Mouse (Mus musculus): ENCODE data around the gene Nr1i3. TPM values are rescaled to one million over a fixed set of nuclear protein-coding genes. Genes with fewer than 3 reads are reported as not detected.

The Nr1i3 gene
- polyA plus RNA-seq, 1 experiment from 2014 or later: 0.25 TPM

GRCm38 (mm10) chr1:171246709-171247452, 33.1 kb downstream of the Nr1i3 start:
- Histone ChIP-seq H3K27me3 (ENCODE audit: control insufficient read depth, insufficient read depth, low read length) (no peaks in the 10 kb centered on the region), H3K9ac (ENCODE audit: low read length) (peak overlapping the region; percentile 89), H3K36me3 (ENCODE audit: control insufficient read depth, insufficient read depth, low read length) (no peaks in the 10 kb centered on the region), H3K4me3 (ENCODE audit: low read depth, low read length) (peak overlapping the region; percentile 81), H3K27ac (replicated peaks) (peak overlapping the region; percentile 90), H3K9me3 (ENCODE audit: control insufficient read depth, low read length) (no peaks in the 10 kb centered on the region), H3K4me2 (replicated peaks; ENCODE audit: low read depth) (peak overlapping the region; percentile 78), H3K4me1 (replicated peaks; ENCODE audit: control insufficient read depth, insufficient read depth) (peaks cover 10% of the 10 kb centered on the region)
- under 1% methylated on average over 41 of the region's 41 CpGs for WGBS
- DNase-seq (ENCODE audit: low spot score): peak; percentile 98
- peak; percentile 94 for ATAC-seq (ENCODE audit: low FRiP score, low TSS enrichment)
- TF ChIP-seq CTCF (IDR thresholded peaks at IDR 0.05; ENCODE audit: low read depth) (peak; percentile 96), EP300 (optimal IDR thresholded peaks at IDR 0.05) (no peak)

GRCm38 (mm10) chr1:171247453-171247841, 33.7 kb downstream of the Nr1i3 start:
- Histone ChIP-seq H3K27me3 (ENCODE audit: control insufficient read depth, insufficient read depth, low read length) (no peaks in the 10 kb centered on the region), H3K27ac (replicated peaks) (peak overlapping the region; percentile 90), H3K4me1 (replicated peaks; ENCODE audit: control insufficient read depth, insufficient read depth) (peaks cover 10% of the 10 kb centered on the region), H3K9me3 (ENCODE audit: control insufficient read depth, low read length) (no peaks in the 10 kb centered on the region), H3K4me3 (ENCODE audit: low read depth, low read length) (peak overlapping the region; percentile 81), H3K4me2 (replicated peaks; ENCODE audit: low read depth) (peak overlapping the region; percentile 58), H3K36me3 (ENCODE audit: control insufficient read depth, insufficient read depth, low read length) (no peaks in the 10 kb centered on the region), H3K9ac (ENCODE audit: low read length) (peak overlapping the region; percentile 55)
- 8% methylated on average over 13 of the region's 13 CpGs for WGBS
- no peak for ATAC-seq (ENCODE audit: low FRiP score, low TSS enrichment)
- TF ChIP-seq EP300 (optimal IDR thresholded peaks at IDR 0.05) (no peak), CTCF (IDR thresholded peaks at IDR 0.05; ENCODE audit: low read depth) (no peak)
- DNase-seq (ENCODE audit: low spot score): no peak

GRCm38 (mm10) chr1:171247916-171248315, 34.1 kb downstream of the Nr1i3 start:
- peak overlapping the region; percentile 58 for H3K4me2 ChIP-seq (replicated peaks; ENCODE audit: low read depth)
- H3K27ac ChIP-seq (replicated peaks): peak overlapping the region; percentile 90
- DNase-seq (ENCODE audit: low spot score) (no peak), ATAC-seq (ENCODE audit: low FRiP score, low TSS enrichment) (no peak)
- H3K27me3 ChIP-seq (ENCODE audit: control insufficient read depth, insufficient read depth, low read length): no peaks in the 10 kb centered on the region
- TF ChIP-seq EP300 (optimal IDR thresholded peaks at IDR 0.05) (no peak), CTCF (IDR thresholded peaks at IDR 0.05; ENCODE audit: low read depth) (no peak)
- no peaks in the 10 kb centered on the region for H3K36me3 ChIP-seq (ENCODE audit: control insufficient read depth, insufficient read depth, low read length)
- 20% methylated on average over 4 of the region's 4 CpGs for WGBS
- H3K4me3 ChIP-seq (ENCODE audit: low read depth, low read length): 0 out of 2 replicates have a peak overlapping the region, but pooled peaks have one; percentile 81
- H3K9ac ChIP-seq (ENCODE audit: low read length): peak overlapping the region; percentile 55
- H3K4me1 ChIP-seq (replicated peaks; ENCODE audit: control insufficient read depth, insufficient read depth): peaks cover 10% of the 10 kb centered on the region
- H3K9me3 ChIP-seq (ENCODE audit: control insufficient read depth, low read length): no peaks in the 10 kb centered on the region

GRCm38 (mm10) chr1:171248386-171249226, 34.8 kb downstream of the Nr1i3 start:
- no peaks in the 10 kb centered on the region for H3K36me3 ChIP-seq (ENCODE audit: control insufficient read depth, insufficient read depth, low read length)
- H3K27ac ChIP-seq (replicated peaks): peak overlapping the region; percentile 90
- H3K9me3 ChIP-seq (ENCODE audit: control insufficient read depth, low read length): no peaks in the 10 kb centered on the region
- 56% methylated on average over 3 of the region's 3 CpGs for WGBS
- ATAC-seq (ENCODE audit: low FRiP score, low TSS enrichment) (no peak), DNase-seq (ENCODE audit: low spot score) (no peak)
- H3K27me3 ChIP-seq (ENCODE audit: control insufficient read depth, insufficient read depth, low read length): no peaks in the 10 kb centered on the region
- no peak overlapping the region for H3K4me2 ChIP-seq (replicated peaks; ENCODE audit: low read depth)
- peaks cover 10% of the 10 kb centered on the region for H3K4me1 ChIP-seq (replicated peaks; ENCODE audit: control insufficient read depth, insufficient read depth)
- H3K9ac ChIP-seq (ENCODE audit: low read length): no peak overlapping the region
- H3K4me3 ChIP-seq (ENCODE audit: low read depth, low read length): no peak overlapping the region
- TF ChIP-seq EP300 (optimal IDR thresholded peaks at IDR 0.05) (no peak), CTCF (IDR thresholded peaks at IDR 0.05; ENCODE audit: low read depth) (no peak)

- H3K4me3 ChIP-seq (ENCODE audit: low read depth, low read length): peak within 1 kb of the TSS; percentile 46
- ATAC-seq (ENCODE audit: low FRiP score, low TSS enrichment) (no peak), DNase-seq (ENCODE audit: low spot score) (peak; percentile 50)
- H3K36me3 ChIP-seq (ENCODE audit: control insufficient read depth, insufficient read depth, low read length): 0 out of 2 replicates have a peak, but pooled peaks cover 3% of the 10 kb centered on the region
- no peaks in the 10 kb centered on the region for H3K9me3 ChIP-seq (ENCODE audit: control insufficient read depth, low read length)
- no peak for TF ChIP-seq EP300 (optimal IDR thresholded peaks at IDR 0.05)
- TF ChIP-seq CTCF (IDR thresholded peaks at IDR 0.05; ENCODE audit: low read depth): no peak
- peak within 1 kb of the TSS; percentile 88 for H3K27ac ChIP-seq (replicated peaks)
- peak within 1 kb of the TSS; percentile 57 for H3K4me2 ChIP-seq (replicated peaks; ENCODE audit: low read depth)
- H3K4me1 ChIP-seq (replicated peaks; ENCODE audit: control insufficient read depth, insufficient read depth): peaks cover 10% of the 10 kb centered on the region
- H3K27me3 ChIP-seq (ENCODE audit: control insufficient read depth, insufficient read depth, low read length): no peaks in the 10 kb centered on the region
- H3K9ac ChIP-seq (ENCODE audit: low read length): peak within 1 kb of the TSS; percentile 58
- WGBS: 34% methylated on average over 5 of the region's 5 CpGs
Measured at GRCm38 (mm10) chr1:171249913-171250600, 36.3 kb downstream of the Nr1i3 start, which contains the start of gene Adamts4. Adamts4 (plus strand) TSS chr1:171250421.

Measured in stomach, postnatal 0 days (tissue).